Mouse (Mus musculus) liver, adult 2 months (tissue): ENCODE measurements at regions not wholly inside any gene's neighbourhood (a gene's known extent, or its start where the extent isn't known, plus 50 kb on each side); places are given as distances from the start of the nearest gene placed in this dataset.

ENCODE experiments used
- CTCF ChIP-seq: fragments of 200-500 bp; IDR thresholded peaks from 2 replicates; pipeline ENCODE4 v1.5.1; 2011; ENCODE audit warnings: low read depth, low read length, control low read depth
- POLR2A ChIP-seq: fragments of 200-500 bp; IDR thresholded peaks from 2 replicates; pipeline ENCODE4 v1.6.1; 2011; ENCODE audit warnings: low read length, control low read depth; ENCODE audit not compliant: insufficient read depth; ENCODE audit errors: extremely low read depth

DNA sequence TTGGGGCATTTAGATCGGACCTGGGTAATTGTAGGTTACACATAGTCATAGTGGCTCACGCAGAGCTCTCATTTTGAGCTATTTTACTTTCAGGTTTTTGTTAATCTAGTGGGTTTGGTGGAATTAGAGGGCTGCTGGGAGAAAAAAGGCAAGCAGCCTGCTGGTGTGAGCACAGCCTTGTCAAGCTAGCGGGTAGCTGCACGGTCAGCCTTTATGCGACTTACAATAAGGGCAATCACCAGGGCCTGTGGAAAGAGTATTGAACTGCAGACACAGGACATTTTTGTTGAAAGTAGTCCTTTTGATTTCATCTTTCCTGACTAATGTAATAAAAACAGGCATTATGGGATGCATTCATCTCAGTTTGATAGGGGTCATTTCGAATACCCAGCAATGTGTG lies 750.8 kb upstream of the Car8 start:
- no peak for TF ChIP-seq POLR2A
- no peak for TF ChIP-seq CTCF
